Comparison of ENCODE assay signal across 7 mouse cellular contexts in the genomic region with DNA sequence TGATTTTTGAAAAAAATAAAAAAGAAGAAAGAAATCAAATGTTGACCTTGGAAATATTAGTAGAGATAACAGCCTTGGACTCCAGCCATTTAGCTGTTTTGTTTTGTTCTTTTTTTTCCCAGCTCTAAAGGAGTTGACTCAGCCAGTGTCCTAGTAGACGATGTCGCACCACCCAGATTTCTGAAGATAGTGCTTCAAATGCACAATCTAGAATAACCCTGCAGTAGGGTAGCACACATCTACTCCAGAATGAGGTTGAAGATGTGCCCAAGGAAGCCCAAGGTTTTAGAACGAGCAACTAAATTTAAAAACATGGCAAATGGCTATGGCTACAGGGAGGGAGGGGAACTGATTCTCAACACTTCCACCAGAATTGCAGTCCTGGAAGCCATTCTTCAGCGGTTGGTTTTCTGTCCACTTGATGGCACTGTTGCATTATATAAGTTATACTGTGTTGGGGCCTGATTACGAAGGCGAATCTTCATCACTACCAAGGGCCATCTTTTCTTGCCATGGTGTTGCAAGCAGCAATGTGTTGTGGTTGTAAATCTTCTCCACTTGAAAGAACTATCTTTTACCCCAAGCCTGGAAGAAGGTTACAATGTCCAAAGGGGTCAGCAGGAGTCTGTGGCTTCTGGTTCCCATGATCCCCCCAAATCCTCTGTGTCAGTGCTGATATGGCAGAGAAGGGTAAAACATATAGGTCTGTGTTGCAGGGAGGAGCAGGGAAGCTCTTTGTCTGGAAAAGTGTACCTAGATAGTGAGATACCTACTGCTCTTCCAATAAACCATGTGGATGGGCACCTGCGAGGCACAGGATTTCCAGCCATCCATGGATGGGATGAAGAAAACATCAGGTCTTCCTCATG.
A peak's percentile ranks its signal among the peaks of the same experiment; 100 is the strongest.
DNase-seq lines count a peak whose midpoint lies in the region; ATAC-seq and TF ChIP-seq lines count a peak whose summit lies in the region.

No protein-coding gene starts in this region.

- H3K9ac ChIP-seq in ES-E14 (ENCODE audit: insufficient read depth, low read depth, low read length, poor library complexity, severe bottlenecking), result no peak overlapping the region
- H3K9ac ChIP-seq in hindbrain, embryonic 13.5 days, result no peak overlapping the region
- H3K9ac ChIP-seq in midbrain, embryonic 11.5 days (ENCODE audit: low read length), result no peak overlapping the region

- H3K4me3 ChIP-seq in ES-E14 (ENCODE audit: insufficient read depth in 1 of 2, low read depth in 1 of 2, low read length in 2 of 2, poor library complexity in 1 of 2, severe bottlenecking in 1 of 2), result no peak overlapping the region
- H3K4me3 ChIP-seq in hindbrain, embryonic 13.5 days, result no peak overlapping the region
- no peak overlapping the region for H3K4me3 ChIP-seq in midbrain, embryonic 11.5 days (ENCODE audit: low read depth, low read length)

- WGBS in hindbrain, embryonic 13.5 days, result 51% methylated on average over 7 of the region's 7 CpGs
- 46% methylated on average over 7 of the region's 7 CpGs for WGBS in midbrain, embryonic 11.5 days

- in situ Hi-C loops in ES-E14 (cut with MboI; ENCODE audit: low sequenced_read_pairs in 2 of 2, unreplicated experiment in 2 of 2), result no loop called here

- no peak overlapping the region for H3K4me2 ChIP-seq in hindbrain, embryonic 13.5 days
- H3K4me2 ChIP-seq in midbrain, embryonic 11.5 days, result no peak overlapping the region

- ATAC-seq in hindbrain, embryonic 13.5 days (ENCODE audit: low FRiP score), result peak; percentile 92
- peak; percentile 79; the same call in 1 of the 2 replicates for ATAC-seq in midbrain, embryonic 11.5 days (ENCODE audit: low FRiP score)

- peak; percentile 43 for DNase-seq in ES-E14 (ENCODE audit: low read depth, low spot score)
- peak; percentile 73 for DNase-seq in adrenal gland, adult 2 months
- DNase-seq in fibroblast of lung, adult 2 months (ENCODE audit: low read depth), result peak; percentile 15
- peak; percentile 54 for DNase-seq in layer of hippocampus, adult 9-11 months
- DNase-seq in midbrain, embryonic 11.5 days (ENCODE audit: low spot score, missing footprints), result peak; percentile 90
- peak; percentile 38 for DNase-seq in telencephalon, adult 2 months (ENCODE audit: low read depth, low spot score)

- no peaks in the 10 kb centered on the region for H3K27me3 ChIP-seq in hindbrain, embryonic 13.5 days
- H3K27me3 ChIP-seq in midbrain, embryonic 11.5 days (ENCODE audit: control insufficient read depth, insufficient read depth, low read length), result no peaks in the 10 kb centered on the region

- no peaks in the 10 kb centered on the region for H3K9me3 ChIP-seq in ES-E14 (ENCODE audit: control insufficient read depth, insufficient read depth, low read depth, low read length)
- no peaks in the 10 kb centered on the region for H3K9me3 ChIP-seq in hindbrain, embryonic 13.5 days
- H3K9me3 ChIP-seq in midbrain, embryonic 11.5 days (ENCODE audit: control insufficient read depth, low read length), result no peaks in the 10 kb centered on the region

- no peaks in the 10 kb centered on the region for H3K36me3 ChIP-seq in ES-E14 (ENCODE audit: control insufficient read depth, insufficient read depth, low read length, poor library complexity, severe bottlenecking)
- H3K36me3 ChIP-seq in hindbrain, embryonic 13.5 days, result no peaks in the 10 kb centered on the region
- no peaks in the 10 kb centered on the region for H3K36me3 ChIP-seq in midbrain, embryonic 11.5 days (ENCODE audit: control insufficient read depth, insufficient read depth, low read length)

- no peaks in the 10 kb centered on the region; a peak in 1 of 4 replicates for H3K4me1 ChIP-seq in ES-E14 (ENCODE audit: control insufficient read depth in 2 of 2, insufficient read depth in 2 of 2, low read length in 2 of 2, poor library complexity in 1 of 2)
- H3K4me1 ChIP-seq in hindbrain, embryonic 13.5 days (replicated peaks), result no peaks in the 10 kb centered on the region
- no peaks in the 10 kb centered on the region for H3K4me1 ChIP-seq in midbrain, embryonic 11.5 days (ENCODE audit: control insufficient read depth, insufficient read depth, low read length)

- H3K27ac ChIP-seq in ES-E14 (ENCODE audit: insufficient read depth, low read depth, low read length, poor library complexity, severe bottlenecking), result no peak overlapping the region
- no peak overlapping the region for H3K27ac ChIP-seq in hindbrain, embryonic 13.5 days
- no peak overlapping the region for H3K27ac ChIP-seq in midbrain, embryonic 11.5 days (ENCODE audit: low read depth, low read length)

TF ChIP-seq in ES-E14, 5 proteins besides CTCF, POLR2A, EP300 and RAD21:
- TF ChIP-seq MAFK (IDR thresholded peaks at IDR 0.05; ENCODE audit: insufficient read depth, low read depth, low read length) (no peak), ZC3H11A (IDR thresholded peaks at IDR 0.05; ENCODE audit: borderline replicate concordance, low read depth, low read length) (peak; percentile 73), ZNF384 (IDR thresholded peaks at IDR 0.05; ENCODE audit: low read depth, low read length) (no peak), CHD2 (IDR thresholded peaks at IDR 0.05; ENCODE audit: low read depth, low read length) (no peak), HCFC1 (IDR thresholded peaks at IDR 0.05; ENCODE audit: borderline replicate concordance, insufficient read depth, low read length) (no peak)

Comparison
In these comparisons a context has a peak if more than half of its experiments do, and no peak if none do; other contexts are left out.
1. DNase-seq: peak in every context shown above with its lines; median percentile 90 in midbrain, embryonic 11.5 days; 73 in adrenal gland, adult 2 months; 54 in layer of hippocampus, adult 9-11 months; 43 in ES-E14; 38 in telencephalon, adult 2 months; 15 in fibroblast of lung, adult 2 months.